Mouse (Mus musculus) cerebellum, adult 2 months (tissue): ENCODE measurements around the gene Ikzf3. TPM values are rescaled to one million over a fixed set of nuclear protein-coding genes. Genes with fewer than 3 reads are reported as not detected.

Source experiments
- DNase-seq, 2 experiments: peaks; one replicate each; pipeline ENCODE4 v3.0.0; 2021
- H3K27ac ChIP-seq: fragments of 200-500 bp; 2 replicates; pipeline ENCODE4 v1.5.1; 2012; ENCODE audit warnings: low read length, control low read depth, inconsistent platforms; ENCODE audit not compliant: insufficient read depth
- H3K27me3 ChIP-seq: fragments of 200-500 bp; 2 replicates; pipeline ENCODE4 v1.6.1; 2012; ENCODE audit warnings: inconsistent platforms, mild to moderate bottlenecking, low read length, moderate library complexity; ENCODE audit not compliant: control insufficient read depth, insufficient read depth
- H3K4me1 ChIP-seq: fragments of 200-500 bp; 2 replicates; pipeline ENCODE4 v1.6.1; 2011; ENCODE audit warnings: low read length; ENCODE audit not compliant: control insufficient read depth, insufficient read depth
- H3K4me3 ChIP-seq: fragments of 200-500 bp; replicated peaks from 2 replicates; pipeline ENCODE3; 2011; ENCODE audit warnings: mild to moderate bottlenecking, low read depth, low read length, control low read depth; ENCODE audit not compliant: insufficient read depth
- CTCF ChIP-seq: fragments of 200-500 bp; IDR thresholded peaks from 2 replicates; pipeline ENCODE4 v1.5.1; 2011; ENCODE audit warnings: low read depth, mild to moderate bottlenecking, control low read depth, low read length, moderate library complexity, borderline replicate concordance; ENCODE audit not compliant: insufficient read depth
- POLR2A ChIP-seq: fragments of 200-500 bp; IDR thresholded peaks from 2 replicates; pipeline ENCODE4 v1.6.1; 2011; ENCODE audit warnings: low read length, control low read depth, borderline replicate concordance; ENCODE audit not compliant: insufficient read depth
- WGBS: fragments of 180-500 bp; shearing (Covaris S2); methylation state at CpG from one replicate; pipeline ENCODE4 v1.1.7; 2018; 5-methylcytosine and 5-hydroxymethylcytosine counted together
- polyA plus RNA-seq: library from polyadenylated mRNA; depleted of rRNA; stranded (reverse); fragments of >200 nt; gene quantifications from 2 replicates; pipeline ENCODE4 v1.2.3, GENCODE M21; 2012; rRNA removed

Gene Ikzf3
- polyA plus RNA-seq, 1 experiment = 0.07 TPM

DNA sequence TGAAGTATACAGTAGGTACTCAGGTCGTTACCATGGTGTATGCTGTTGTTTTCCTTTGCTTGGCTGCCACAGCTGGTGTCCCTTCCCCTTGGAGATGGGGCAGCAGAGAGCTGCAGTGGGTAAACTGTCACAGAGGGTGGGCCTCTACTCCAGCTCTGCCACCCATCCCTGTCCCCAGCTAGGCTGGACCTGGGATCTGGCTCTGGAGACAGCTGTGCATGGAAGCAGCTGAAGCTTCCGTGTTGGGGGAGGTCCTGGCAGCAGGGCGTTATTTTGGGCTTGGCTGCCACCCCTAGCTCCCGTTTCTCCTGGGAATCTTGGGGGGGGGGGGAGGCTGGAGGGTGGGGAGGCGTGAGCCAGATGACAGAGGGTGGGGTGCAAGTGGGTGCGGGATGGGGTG is 127.6 kb downstream of the Ikzf3 start:
- Histone ChIP-seq H3K4me3 (no peak overlapping the region), H3K27me3 (no peaks in the 10 kb centered on the region; the same call in 1 of the 2 replicates), H3K4me1 (no peaks in the 10 kb centered on the region), H3K27ac (no peak overlapping the region)
- TF ChIP-seq POLR2A = no peak
- TF ChIP-seq CTCF = no peak
- 28% methylated on average over 5 of the region's 6 CpGs for whole genome bisulfite sequencing
- no peak for DNase-seq

- no peak for DNase-seq
- TF ChIP-seq POLR2A (no peak), CTCF (no peak)
- Histone ChIP-seq H3K4me1 (no peaks in the 10 kb centered on the region; the same call in 1 of the 2 replicates), H3K4me3 (no peak overlapping the region), H3K27me3 (peaks cover 6% of the 10 kb centered on the region; the same call in 1 of the 2 replicates), H3K27ac (no peak overlapping the region)
- WGBS = 88% methylated on average over 1 of the region's 1 CpGs
Observed at GRCm38 (mm10) chr11:98417074-98417473, 128.8 kb downstream of the Ikzf3 start.

Other genes with a start within 250 kb of the Ikzf3 start
- 57.4 and 68.4 TPM in 2 replicates for gene Neurod2, start 216.4 kb downstream of the Ikzf3 start, polyA plus RNA-seq
- gene Ppp1r1b, start 197.6 kb downstream of the Ikzf3 start, polyA plus RNA-seq = 150 and 173 TPM in 2 replicates
- 53.5 and 56.1 TPM in 2 replicates for gene Stard3, start 187.7 kb downstream of the Ikzf3 start, polyA plus RNA-seq
- gene Tcap, start 162.2 kb downstream of the Ikzf3 start, polyA plus RNA-seq = 0.95 and 1.3 TPM in 2 replicates
- 0.26 and 0.40 TPM in 2 replicates for gene Pnmt, start 159.6 kb downstream of the Ikzf3 start, polyA plus RNA-seq
- 13.2 and 14.1 TPM in 2 replicates for gene Pgap3, start 145.5 kb downstream of the Ikzf3 start, polyA plus RNA-seq
- 1.6 and 1.8 TPM in 2 replicates for gene Erbb2, start 133.6 kb downstream of the Ikzf3 start, polyA plus RNA-seq
- 182 and 183 TPM in 2 replicates for gene Mien1, start 107.0 kb downstream of the Ikzf3 start, polyA plus RNA-seq
- gene Grb7, start 99.6 kb downstream of the Ikzf3 start, polyA plus RNA-seq = 15.8 and 19.9 TPM in 2 replicates
- gene Zpbp2, start 5.1 kb upstream of the Ikzf3 start, polyA plus RNA-seq = 0.13 and 0.20 TPM in 2 replicates
- 64.6 and 66.8 TPM in 2 replicates for gene Ormdl3, start 41.3 kb upstream of the Ikzf3 start, polyA plus RNA-seq
- gene Lrrc3c, start 52.3 kb upstream of the Ikzf3 start, polyA plus RNA-seq = 0.41 TPM in 1 of 2 replicates, not detected in the other
- 0.33 and 0.35 TPM in 2 replicates for gene Gm12355, start 79.6 kb upstream of the Ikzf3 start, polyA plus RNA-seq
- not detected in 2 replicates for gene Gsdma3, start 80.3 kb upstream of the Ikzf3 start, polyA plus RNA-seq
- not detected in 2 replicates for gene Gsdma2, start 100.7 kb upstream of the Ikzf3 start, polyA plus RNA-seq
- 0.13 and 0.28 TPM in 2 replicates for gene Gsdma, start 118.3 kb upstream of the Ikzf3 start, polyA plus RNA-seq
- gene Psmd3, start 136.5 kb upstream of the Ikzf3 start, polyA plus RNA-seq = 205 and 207 TPM in 2 replicates
- gene Csf3, start 155.2 kb upstream of the Ikzf3 start, polyA plus RNA-seq = not detected in 2 replicates
- gene Med24, start 183.4 kb upstream of the Ikzf3 start, polyA plus RNA-seq = 105 and 108 TPM in 2 replicates
- 439 and 447 TPM in 2 replicates for gene Thra, start 194.6 kb upstream of the Ikzf3 start, polyA plus RNA-seq
- gene Nr1d1, start 229.3 kb upstream of the Ikzf3 start, polyA plus RNA-seq = 144 and 167 TPM in 2 replicates
- 99.1 and 103 TPM in 2 replicates for gene Msl1, start 249.5 kb upstream of the Ikzf3 start, polyA plus RNA-seq